Mouse (Mus musculus) myocyte (in vitro differentiated cells): ENCODE data around the gene Inha.

Experiments used
- CEBPB ChIP-seq: IDR thresholded peaks from 2 replicates; pipeline ENCODE4 v1.6.1; 2011; ENCODE audit warnings: mild to moderate bottlenecking, moderate library complexity; ENCODE audit not compliant: poor library complexity, insufficient read depth, severe bottlenecking
- MAX ChIP-seq: IDR thresholded peaks from one replicate; pipeline ENCODE4 v1.6.1; 2011; ENCODE audit warnings: low read depth, mild to moderate bottlenecking, control low read depth
- POLR2A ChIP-seq: IDR thresholded peaks from one replicate; pipeline ENCODE4 v1.6.1; 2011; ENCODE audit warnings: low read depth, mild to moderate bottlenecking, control low read depth, moderate library complexity; ENCODE audit not compliant: insufficient read length
- POLR2AphosphoS2 ChIP-seq: IDR thresholded peaks from one replicate; pipeline ENCODE4 v1.6.1; 2011; ENCODE audit warnings: low read depth, control low read depth; ENCODE audit not compliant: insufficient read length
- SRF ChIP-seq: IDR thresholded peaks from one replicate; pipeline ENCODE4 v1.6.1; 2011; ENCODE audit warnings: low read depth; ENCODE audit not compliant: control insufficient read depth, insufficient read length
- TCF12 ChIP-seq: IDR thresholded peaks from one replicate; pipeline ENCODE4 v1.6.1; 2011; ENCODE audit warnings: mild to moderate bottlenecking, control low read depth; ENCODE audit not compliant: poor library complexity, insufficient read depth, severe bottlenecking
- TCF3 ChIP-seq: IDR thresholded peaks from one replicate; pipeline ENCODE4 v1.6.1; 2011; ENCODE audit warnings: low read depth, control low read depth; ENCODE audit not compliant: insufficient read length
- USF1 ChIP-seq: IDR thresholded peaks from one replicate; pipeline ENCODE4 v1.6.1; 2011; ENCODE audit warnings: low read depth, mild to moderate bottlenecking, control low read depth, moderate library complexity

GRCm38 (mm10) chr1:75547351-75547750, 40.5 kb downstream of the Inha start:
- TF ChIP-seq POLR2A (peak; percentile 31), SRF (peak; percentile 17), TCF12 (no peak), POLR2AphosphoS2 (peak; percentile 31), USF1 (no peak), TCF3 (no peak), CEBPB (no peak), MAX (no peak)
